Mouse (Mus musculus): ENCODE measurements around the gene Rbms3.

Rbms3 gene

DNA sequence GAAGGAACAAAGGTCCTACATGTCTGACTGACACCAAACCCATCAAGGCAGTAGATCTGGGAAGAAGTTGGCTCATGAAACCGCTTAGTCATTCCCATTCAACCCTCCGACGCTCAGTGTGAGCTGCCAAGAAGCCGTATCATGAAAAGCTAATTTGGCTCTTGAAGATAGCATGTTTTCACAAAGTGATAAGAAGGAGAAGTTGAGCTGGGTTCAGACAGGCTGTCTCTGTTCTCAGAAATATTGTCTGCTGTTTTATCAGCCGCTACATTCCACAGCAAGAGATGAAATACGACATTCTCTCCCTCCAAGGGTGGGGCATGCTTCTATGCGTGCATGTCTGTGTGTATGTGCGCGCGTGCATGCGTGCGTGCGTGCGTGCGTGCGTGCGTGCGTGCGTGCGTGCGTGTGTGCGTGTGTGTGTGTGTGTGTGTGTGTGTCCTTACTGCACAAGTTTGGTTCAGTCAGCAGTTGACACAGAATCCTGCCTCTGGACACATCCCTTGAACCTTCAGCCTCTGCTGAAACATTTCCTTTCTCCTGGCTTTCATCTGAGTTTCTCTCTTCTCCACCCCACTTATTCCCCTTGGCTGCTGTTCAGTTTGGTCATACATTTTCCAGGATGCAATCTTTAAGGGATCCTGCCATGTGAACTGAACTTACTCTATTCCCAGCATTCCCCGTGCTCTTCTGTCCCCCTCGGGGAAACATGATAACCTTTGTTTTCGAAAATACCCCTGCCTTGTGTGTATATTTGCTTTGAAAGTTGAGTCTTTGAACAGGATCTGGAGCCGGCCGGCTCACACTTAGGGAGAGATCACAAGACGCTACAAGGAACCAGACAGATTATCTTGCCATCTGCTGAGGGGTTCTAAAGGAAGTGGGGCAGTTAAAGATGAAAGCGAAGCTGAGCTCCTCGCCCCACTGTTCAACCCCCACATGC, 756.4 kb downstream of the Rbms3 start:
- DNase-seq, result peak; percentile 39

GRCm38 (mm10) chr9:116872346-116872745, 757.4 kb downstream of the Rbms3 start:
- no peak for DNase-seq

DNA sequence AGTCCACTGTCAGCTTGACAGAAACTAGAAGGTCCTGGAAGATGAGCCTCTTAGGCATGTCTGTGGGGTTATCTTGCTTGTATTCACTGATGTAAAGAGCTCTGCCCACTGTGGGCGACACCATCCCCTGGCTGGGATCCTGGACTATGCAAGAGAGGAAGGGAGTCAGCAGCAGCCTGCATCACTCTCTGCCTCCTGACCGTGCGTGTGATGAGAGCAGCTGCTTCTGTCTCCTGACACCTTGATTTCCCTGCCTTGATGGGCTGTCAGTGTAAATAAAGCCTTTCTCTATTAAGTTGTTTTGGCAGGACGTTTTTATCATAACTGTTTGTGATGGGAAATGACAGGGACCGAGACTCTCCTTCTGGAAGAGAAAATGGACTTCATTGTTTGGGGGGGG, 758.1 kb downstream of the Rbms3 start:
- no peak for DNase-seq

DNA sequence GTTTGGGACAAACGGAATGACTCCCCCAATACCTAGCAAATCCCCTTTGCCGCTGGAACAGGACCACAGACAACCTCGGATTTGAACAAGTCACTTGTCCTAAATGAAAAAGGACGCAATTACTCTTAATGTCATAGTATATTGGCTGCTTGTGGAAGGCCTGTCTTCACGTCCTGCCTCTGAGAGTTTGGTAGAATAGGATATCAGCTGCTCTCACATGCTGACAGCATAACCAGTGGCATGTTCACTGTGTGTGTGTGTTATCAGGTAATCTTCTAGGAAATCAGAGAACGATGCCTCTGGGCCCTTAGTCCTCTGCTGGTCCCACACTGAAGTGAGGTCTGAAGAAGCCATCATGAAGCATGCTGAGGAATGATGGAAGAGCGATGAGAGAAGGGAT, 763.7 kb downstream of the Rbms3 start:
- DNase-seq, result no peak

- DNase-seq, result no peak
Observed at GRCm38 (mm10) chr9:116863626-116864025, 766.1 kb downstream of the Rbms3 start.

- no peak for DNase-seq
Observed at GRCm38 (mm10) chr9:116862341-116862740, 767.4 kb downstream of the Rbms3 start.

DNA sequence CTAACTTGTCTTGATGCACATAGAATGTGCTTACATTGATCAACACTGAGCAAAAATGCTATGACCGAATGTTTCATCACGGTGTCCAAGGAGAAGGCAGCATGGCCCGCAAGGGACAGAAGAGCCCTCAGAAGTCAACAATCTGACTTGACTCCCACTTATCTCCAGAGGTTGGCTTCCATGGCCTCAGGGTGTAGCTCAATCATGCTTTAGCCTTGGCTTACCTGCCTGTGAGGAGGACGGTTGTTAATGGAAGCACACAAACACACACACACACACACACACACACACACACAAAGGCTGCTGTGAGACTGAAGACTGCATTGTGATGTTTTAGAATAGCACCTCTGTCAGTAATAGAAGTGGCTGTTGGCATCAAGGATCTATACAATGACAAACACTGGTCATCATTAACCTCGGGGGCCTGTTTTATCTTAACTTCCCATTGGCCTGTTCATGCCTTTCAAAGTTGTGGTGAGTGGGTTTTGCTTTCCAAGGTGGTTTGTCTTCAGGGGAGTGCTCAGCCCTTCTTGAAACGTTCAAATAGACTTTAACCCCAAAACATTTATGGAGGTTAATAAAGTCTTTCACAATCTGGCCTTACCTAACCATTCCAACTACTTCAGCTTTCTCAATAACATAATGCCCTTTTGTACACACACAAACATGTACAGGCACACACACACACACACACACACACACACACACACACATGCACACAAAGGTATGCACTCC, 771.7 kb downstream of the Rbms3 start:
- DNase-seq, result no peak

GRCm38 (mm10) chr9:116857151-116857550, 772.6 kb downstream of the Rbms3 start:
- no peak for DNase-seq

DNA sequence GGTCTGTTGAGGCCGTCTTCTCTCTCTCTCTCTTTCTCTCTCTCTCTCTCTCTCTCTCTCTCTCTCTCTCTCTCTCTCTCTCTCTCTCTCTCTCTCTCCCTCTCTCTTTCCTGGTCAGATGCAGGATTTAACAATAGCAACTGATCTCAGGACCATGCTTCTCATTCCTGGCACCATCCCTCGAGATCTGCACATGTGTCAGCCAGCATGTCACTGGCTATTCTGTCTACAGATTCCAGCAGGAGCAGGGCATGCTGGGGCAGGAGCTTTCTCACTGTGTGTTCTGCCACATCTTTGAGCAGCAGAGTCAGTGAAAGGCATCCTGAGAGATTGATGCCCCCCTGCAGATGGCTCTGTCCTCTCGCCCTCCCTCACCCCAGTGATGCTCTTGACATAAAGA, 774.0 kb downstream of the Rbms3 start:
- no peak for DNase-seq

GRCm38 (mm10) chr9:116848905-116849304, 780.8 kb downstream of the Rbms3 start:
- no peak for DNase-seq

DNA sequence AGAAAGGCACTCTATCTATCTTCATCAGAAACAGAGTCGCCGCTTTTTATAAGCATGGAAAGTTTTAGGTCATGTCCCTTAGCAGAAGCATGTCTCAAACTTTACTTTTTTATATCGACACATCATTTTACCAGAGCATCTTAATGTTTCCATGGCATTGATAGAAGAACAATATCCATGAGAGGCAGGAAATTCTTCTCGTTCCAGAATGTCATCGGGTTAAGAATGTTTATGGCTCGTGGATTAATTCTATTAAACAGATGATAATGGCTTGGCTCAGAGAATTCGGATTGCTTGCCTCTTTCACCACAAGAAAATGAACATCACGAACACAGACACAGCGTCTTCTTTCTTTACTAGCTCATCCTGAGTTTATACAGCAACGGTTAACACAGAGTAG, 781.5 kb downstream of the Rbms3 start:
- DNase-seq, result no peak

DNA sequence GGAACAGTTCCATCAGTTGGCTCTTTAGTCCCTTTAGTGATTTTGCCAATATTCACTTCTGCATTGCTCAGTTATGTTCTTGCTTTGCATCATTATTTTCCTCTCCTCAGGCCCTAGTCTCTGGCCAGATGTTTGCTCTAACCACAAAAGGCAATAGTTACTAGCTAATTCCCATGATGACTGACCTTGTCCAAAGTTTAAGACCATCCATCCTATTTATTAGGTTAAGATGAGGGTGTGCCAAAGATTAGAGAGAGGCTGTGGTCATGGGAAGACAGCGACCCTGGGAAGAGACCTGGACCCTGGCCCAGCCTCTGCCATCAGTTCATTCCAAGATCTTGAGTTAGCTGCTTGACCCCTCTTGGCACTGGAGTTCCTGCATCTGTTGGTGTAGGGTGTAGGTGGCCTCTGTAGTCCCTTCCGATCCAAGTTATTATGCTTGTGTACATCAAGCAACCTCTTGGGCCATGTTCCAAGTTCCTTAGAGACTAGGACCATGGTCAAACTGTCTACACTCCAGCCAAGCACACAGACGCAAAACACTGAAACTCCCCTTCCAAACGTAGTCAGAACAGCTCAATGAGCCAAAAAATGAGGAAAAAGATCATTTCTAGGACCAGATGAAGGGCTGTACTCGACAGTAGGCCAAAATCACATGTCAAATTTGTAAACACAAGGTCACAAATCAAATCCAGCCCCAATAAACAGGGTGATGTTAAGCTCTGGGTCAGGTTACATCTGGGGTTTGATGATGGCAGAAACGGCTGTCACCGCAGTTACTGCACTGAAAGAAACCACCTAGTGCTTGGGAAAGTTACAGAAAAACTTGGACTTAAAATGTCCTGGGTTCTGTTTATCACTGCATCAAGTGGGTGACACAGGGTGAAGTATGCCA, 782.2 kb downstream of the Rbms3 start:
- peak; percentile 82 for DNase-seq

DNA sequence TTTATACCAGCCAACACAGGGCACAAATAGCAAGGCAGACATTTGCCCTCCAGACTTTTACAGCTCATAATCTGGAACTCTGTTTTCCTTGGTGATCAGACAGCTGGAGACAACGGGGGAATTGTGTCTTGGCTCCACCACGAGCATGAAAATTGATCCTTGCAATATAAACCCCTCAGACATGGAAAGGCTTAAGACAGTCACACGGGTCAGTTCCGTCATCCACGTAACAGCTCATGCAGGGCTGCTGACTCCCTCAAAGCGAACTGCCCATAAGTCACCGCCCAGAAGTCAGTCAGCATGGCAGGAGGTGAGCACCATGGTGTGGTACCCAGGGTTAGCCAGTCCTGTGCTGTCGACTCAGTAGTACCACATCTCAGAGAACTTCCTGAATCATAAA, 794.8 kb downstream of the Rbms3 start:
- no peak for DNase-seq

DNA sequence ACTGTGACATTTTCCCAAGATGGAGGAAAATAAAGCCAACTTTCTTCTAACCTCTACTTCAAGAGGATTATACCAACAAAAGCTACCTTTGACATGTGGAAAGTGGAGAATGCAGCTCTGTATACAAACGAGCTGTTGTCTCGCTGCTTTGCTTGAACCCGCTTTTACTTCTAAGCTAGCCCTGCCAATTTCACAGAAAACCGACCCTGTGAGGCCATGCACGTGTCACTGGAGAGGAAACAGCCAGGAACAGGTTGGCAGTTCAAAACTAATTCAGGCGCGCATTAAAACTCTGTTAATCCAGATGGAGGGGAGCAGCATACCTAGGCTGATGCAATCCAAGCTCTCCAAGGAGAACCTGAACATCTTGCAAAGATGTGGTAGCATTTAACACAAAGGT, 796.0 kb downstream of the Rbms3 start:
- DNase-seq, result no peak

DNA sequence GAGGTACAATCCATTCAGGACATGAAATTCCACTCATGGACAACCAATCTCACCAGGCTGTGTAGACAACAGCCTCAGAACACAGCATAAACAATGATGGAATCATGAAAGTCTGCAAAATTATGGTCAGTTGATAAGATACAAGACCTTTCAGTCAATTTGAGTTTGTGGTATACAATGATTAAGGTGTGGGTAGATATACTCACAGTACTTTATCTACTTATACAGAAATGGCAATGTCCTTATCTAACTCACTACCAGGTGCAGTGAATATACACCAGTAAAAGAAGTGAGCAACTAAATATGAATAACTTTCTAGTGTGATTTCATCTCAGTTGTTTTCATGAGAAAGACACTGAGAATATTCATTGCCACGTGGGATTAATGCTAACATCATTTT, 796.9 kb downstream of the Rbms3 start:
- no peak for DNase-seq

GRCm38 (mm10) chr9:116831386-116831785, 798.3 kb downstream of the Rbms3 start:
- DNase-seq, result no peak

DNA sequence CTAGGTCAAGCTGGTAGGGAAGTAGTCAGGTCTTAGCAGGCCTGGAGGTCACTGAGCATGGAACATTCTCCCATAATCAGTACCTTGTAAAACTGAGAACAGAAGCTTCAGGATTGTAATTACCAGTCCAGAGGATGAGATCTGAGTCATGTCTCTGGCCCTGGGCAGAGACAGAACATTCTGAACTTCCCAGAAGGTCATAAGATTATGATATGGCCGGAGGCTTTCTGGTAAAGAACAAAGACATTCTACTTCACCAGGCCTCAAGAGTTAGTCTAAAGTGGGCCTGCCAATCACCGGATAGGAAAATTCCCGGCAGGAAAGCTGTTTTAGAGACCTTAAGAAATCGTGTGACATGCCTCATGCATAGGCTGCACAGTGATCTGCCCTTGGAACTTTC, 799.8 kb downstream of the Rbms3 start:
- no peak for DNase-seq

DNA sequence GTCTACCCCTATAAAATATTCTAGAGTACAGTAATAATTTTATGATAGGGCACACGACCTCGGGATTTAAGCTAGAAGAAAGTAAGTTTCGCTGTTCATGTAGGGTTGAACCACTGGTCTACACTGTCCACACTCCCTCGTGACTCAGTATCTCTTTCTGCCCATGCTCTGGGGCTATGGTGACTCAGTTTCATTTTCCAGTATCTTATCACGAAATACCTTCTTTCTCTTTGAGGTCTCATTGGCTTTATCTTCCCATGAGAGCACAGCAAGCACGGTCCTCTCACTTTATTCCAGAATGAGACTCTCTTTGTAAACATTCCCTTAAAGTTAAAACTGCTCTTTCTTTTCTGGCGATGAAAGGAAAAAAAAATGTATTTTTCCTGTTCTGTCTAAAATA, 808.1 kb downstream of the Rbms3 start:
- DNase-seq, result no peak

- DNase-seq, result no peak
Observed at GRCm38 (mm10) chr9:116817196-116817595, 812.5 kb downstream of the Rbms3 start.

GRCm38 (mm10) chr9:116814495-116815094, 815.1 kb downstream of the Rbms3 start:
- DNase-seq, result no peak

DNA sequence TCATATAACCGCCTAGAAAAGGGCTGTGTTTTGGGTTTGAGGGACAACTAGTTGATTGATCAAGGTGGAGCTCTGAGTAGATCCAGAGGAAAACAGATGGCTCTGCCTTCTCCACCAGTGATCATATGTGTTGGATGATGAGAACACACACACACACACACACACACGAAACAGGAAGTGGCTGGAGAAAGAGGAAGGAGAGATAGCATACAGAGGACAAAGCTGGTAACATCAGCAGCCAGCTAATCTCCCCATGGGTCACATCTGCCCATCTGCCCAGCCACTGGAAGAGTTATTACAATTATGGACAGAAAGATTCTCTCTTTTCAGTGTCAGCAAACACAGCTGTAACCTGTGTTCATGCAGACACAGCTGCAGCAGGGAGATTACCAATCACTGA, 816.3 kb downstream of the Rbms3 start:
- no peak for DNase-seq

- DNase-seq, result no peak
Observed at GRCm38 (mm10) chr9:116809260-116809659, 820.5 kb downstream of the Rbms3 start.

- DNase-seq, result peak; percentile 32
Observed at GRCm38 (mm10) chr9:116808401-116808800, 821.3 kb downstream of the Rbms3 start.
